Mouse (Mus musculus) small intestine, adult 2 months (tissue): ENCODE measurements around the gene Ifna7.
"Not testable (repeated sequence)": the region's sequence is repeated elsewhere in the genome, so short reads cannot be mapped to it uniquely, and the experiment has no call there.

Source experiments
- CTCF ChIP-seq: fragments of 200-500 bp; IDR thresholded peaks from 2 replicates; pipeline ENCODE4 v1.5.1; 2012; ENCODE audit warnings: low read depth, mild to moderate bottlenecking, control low read depth, inconsistent platforms, low read length, moderate library complexity, mixed read lengths; ENCODE audit not compliant: insufficient replicate concordance, insufficient read length; ENCODE audit errors: extremely low read depth
- POLR2A ChIP-seq: fragments of 200-500 bp; IDR thresholded peaks from 2 replicates; pipeline ENCODE4 v1.6.1; 2012; ENCODE audit warnings: low read depth, mild to moderate bottlenecking, control low read depth, inconsistent platforms, low read length, moderate library complexity

- TF ChIP-seq CTCF, POLR2A: not testable (repeated sequence)
Measured at GRCm38 (mm10) chr4:88805231-88805630, 10.8 kb upstream of the Ifna7 start, which contains the start of gene Gm13288.
